Mouse (Mus musculus) hindbrain, postnatal 0 days (tissue): ENCODE results near the gene Rhbdl1. TPM values are rescaled to one million over a fixed set of nuclear protein-coding genes. Genes with fewer than 3 reads are reported as not detected.

Source experiments
- ATAC-seq: fragments of 200-750 bp; cut with Nextera tagmentation; 2 replicates; pipeline ENCODE4 v1.8.0; 2017; ENCODE audit warnings: mild to moderate bottlenecking, moderate TSS enrichment, moderate library complexity
- DNase-seq: peaks from one replicate; pipeline ENCODE4 v3.0.0-alpha.2; 2015; ENCODE audit warnings: low spot score
- H3K27ac ChIP-seq: fragments of 300-500 bp; sonication (generic); 2 replicates; pipeline ENCODE4 v1.5.1; 2014; ENCODE audit warnings: mild to moderate bottlenecking
- H3K27me3 ChIP-seq: fragments of 300-500 bp; sonication (generic); 2 replicates; pipeline ENCODE4 v1.6.1; 2014; ENCODE audit warnings: low read length, mixed read lengths; ENCODE audit not compliant: insufficient read depth
- H3K36me3 ChIP-seq: fragments of 300-500 bp; sonication (generic); 2 replicates; pipeline ENCODE4 v1.6.1; 2014; ENCODE audit warnings: low read length, mixed read lengths; ENCODE audit not compliant: insufficient read depth
- H3K4me1 ChIP-seq: fragments of 300-500 bp; sonication (generic); 2 replicates; pipeline ENCODE4 v1.6.1; 2014; ENCODE audit warnings: antibody characterized with exemption, low read length, mixed read lengths; ENCODE audit not compliant: insufficient read depth
- H3K4me2 ChIP-seq: fragments of 300-500 bp; sonication (generic); 2 replicates; pipeline ENCODE4 v1.6.1; 2014; ENCODE audit warnings: low read depth, mild to moderate bottlenecking, low read length, moderate library complexity, mixed read lengths
- H3K4me3 ChIP-seq: fragments of 300-500 bp; sonication (generic); 2 replicates; pipeline ENCODE4 v1.5.1; 2014; ENCODE audit warnings: low read length
- H3K9ac ChIP-seq: fragments of 300-500 bp; sonication (generic); replicated peaks from 2 replicates; pipeline ENCODE4 v1.6.1; 2014; ENCODE audit warnings: mild to moderate bottlenecking, low read length, moderate library complexity, mixed read lengths
- H3K9me3 ChIP-seq: fragments of 300-500 bp; sonication (generic); 2 replicates; pipeline ENCODE4 v1.6.1; 2016; ENCODE audit warnings: low read length, mixed read lengths
- CTCF ChIP-seq: IDR thresholded peaks from 2 replicates; pipeline ENCODE4 v1.5.1; 2016; ENCODE audit warnings: antibody characterized with exemption, control low read depth, low read depth
- WGBS: fragments of 180-500 bp; shearing (Covaris S2); extraction: QIAGEN DNeasy Blood & Tissue Kit; methylation state at CpG from one replicate; pipeline ENCODE4 v1.1.7; 2014; 5-methylcytosine and 5-hydroxymethylcytosine counted together
- polyA plus RNA-seq: library from polyadenylated mRNA; unstranded; fragments of >200 nt; fragmentation: Nextera tagmentation; extraction: Ambion mirVana; gene quantifications from 2 replicates; pipeline ENCODE4 v1.2.1, GENCODE M21; 2015
- total RNA-seq: library from RNA; depleted of rRNA; stranded (reverse); fragments of >200 nt; gene quantifications from 2 replicates; pipeline ENCODE4 v1.2.3, GENCODE M21; 2014

The Rhbdl1 gene
- total and polyA plus RNA-seq, 2 experiments from 2014 or later, result 78.6 to 135 TPM

DNA sequence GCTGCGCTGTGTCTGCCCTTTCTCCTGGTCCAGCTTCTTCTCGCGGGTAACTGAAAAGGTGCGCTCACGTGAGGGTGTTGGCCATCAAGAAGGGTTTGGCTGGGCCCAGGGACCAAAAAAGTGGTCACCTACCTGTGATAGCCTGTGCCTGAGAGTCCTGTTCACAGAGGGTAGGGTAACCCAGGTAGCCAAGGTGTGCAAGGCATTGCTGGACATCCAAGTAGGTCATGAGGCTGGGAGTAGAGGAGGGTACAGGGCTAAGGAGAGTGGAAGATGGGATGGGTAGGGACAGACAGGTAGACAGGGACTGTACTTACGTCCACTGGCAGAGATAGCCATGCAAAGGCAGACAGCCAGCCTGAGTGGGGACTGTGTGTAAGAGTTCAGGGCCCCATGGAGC lies 3.4 kb upstream of the Rhbdl1 start:
- 94% methylated on average over 6 of the region's 6 CpGs for WGBS
- no peaks in the 10 kb centered on the region for H3K9me3 ChIP-seq
- H3K4me1 ChIP-seq, result peaks cover 27% of the 10 kb centered on the region
- TF ChIP-seq CTCF, result no peak
- H3K4me3 ChIP-seq, result no peak overlapping the region
- H3K9ac ChIP-seq, result no peak overlapping the region
- H3K4me2 ChIP-seq, result no peak overlapping the region
- no peak overlapping the region for H3K27ac ChIP-seq
- no peaks in the 10 kb centered on the region for H3K27me3 ChIP-seq
- H3K36me3 ChIP-seq, result peaks cover 37% of the 10 kb centered on the region
- no peak for ATAC-seq
- DNase-seq, result no peak

DNA sequence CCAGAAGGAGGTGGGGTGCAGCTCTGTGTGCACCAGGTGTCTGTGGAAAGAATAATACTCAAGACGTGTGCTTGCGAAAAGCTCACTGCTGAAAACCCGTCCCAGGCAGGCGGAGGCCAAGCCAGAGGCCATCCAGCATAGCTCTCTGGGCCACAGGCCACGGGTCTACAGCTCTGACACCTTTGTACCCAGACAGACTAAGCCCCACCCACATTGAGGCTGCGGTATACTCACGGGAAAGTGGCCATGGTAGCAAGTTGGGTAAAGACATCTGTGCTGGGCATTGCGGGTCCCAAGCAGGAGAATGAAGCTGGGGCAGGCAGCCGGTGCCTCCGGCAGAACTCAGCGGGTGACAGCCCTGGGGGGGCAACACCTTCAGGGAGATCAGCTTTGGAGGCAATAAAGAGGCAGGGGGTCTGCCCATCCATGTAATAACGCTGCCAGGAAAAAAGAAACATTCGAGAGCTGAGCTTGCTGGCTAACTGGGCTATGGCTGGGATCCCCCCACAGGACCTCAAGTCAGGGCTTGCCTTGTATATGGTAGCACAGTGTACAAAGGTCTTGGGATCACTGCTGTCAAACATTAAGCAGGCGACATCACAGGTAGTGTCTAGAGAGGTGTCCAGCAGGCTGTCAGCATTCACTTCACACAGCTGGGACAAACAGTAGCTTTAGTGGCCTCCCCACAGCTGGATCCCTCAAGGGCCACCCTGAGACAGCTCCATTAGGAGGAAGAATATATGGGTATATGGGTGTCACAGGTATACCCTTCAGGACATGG lies 2.5 kb upstream of the Rhbdl1 start:
- DNase-seq, result no peak
- Histone ChIP-seq H3K9me3 (no peaks in the 10 kb centered on the region), H3K36me3 (peaks cover 37% of the 10 kb centered on the region), H3K4me2 (no peak overlapping the region), H3K9ac (no peak overlapping the region), H3K27ac (no peak overlapping the region), H3K4me3 (no peak overlapping the region), H3K27me3 (no peaks in the 10 kb centered on the region), H3K4me1 (peaks cover 36% of the 10 kb centered on the region)
- no peak for TF ChIP-seq CTCF
- WGBS, result 86% methylated on average over 14 of the region's 14 CpGs
- ATAC-seq, result no peak

DNA sequence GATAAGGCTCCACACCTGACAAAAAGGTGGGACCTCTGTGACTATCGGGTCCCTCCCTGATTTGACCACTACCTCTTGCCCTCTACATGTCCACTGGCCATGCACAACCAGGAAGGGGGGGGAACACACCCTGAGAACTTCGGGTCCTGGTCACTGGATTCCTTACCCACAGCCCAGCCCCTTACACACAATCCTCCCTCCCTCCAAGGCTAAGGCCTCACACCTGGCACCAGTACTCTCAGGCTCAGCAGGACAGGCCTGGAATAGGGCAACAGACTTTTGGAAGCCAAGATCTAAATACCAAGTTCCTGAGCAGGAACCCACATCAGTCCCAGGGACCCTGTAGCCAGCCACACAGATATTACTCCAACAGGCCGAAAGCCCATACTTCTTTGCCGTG lies 1.8 kb upstream of the Rhbdl1 start:
- H3K4me1 ChIP-seq, result peaks cover 43% of the 10 kb centered on the region
- TF ChIP-seq CTCF, result no peak
- H3K4me3 ChIP-seq, result no peak overlapping the region
- ATAC-seq (no peak), DNase-seq (no peak)
- H3K27me3 ChIP-seq, result no peaks in the 10 kb centered on the region
- no peak overlapping the region for H3K27ac ChIP-seq
- no peaks in the 10 kb centered on the region for H3K9me3 ChIP-seq
- no peak overlapping the region for H3K4me2 ChIP-seq
- 85% methylated on average over 4 of the region's 4 CpGs for WGBS
- no peak overlapping the region for H3K9ac ChIP-seq
- H3K36me3 ChIP-seq, result peaks cover 37% of the 10 kb centered on the region

DNA sequence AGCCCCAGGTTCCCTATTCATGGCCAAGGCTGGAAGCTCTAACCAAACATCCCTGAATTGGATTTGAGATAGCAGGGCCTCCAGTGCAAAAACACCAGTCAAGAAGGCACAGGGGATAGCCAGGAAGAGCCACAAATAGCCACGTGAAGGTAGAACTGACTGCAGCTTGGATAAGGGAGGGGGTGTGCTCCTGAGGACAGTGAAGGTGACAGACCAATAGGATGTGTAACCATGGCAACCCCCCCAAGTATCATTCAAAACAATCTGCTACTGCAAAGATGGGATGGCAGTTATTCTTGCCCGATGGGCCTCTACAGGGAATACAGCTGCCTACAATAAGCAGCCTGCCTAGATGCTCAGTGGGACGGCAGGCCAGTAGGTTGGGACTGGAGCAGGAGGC lies 438 bp upstream of the Rhbdl1 start:
- no peaks in the 10 kb centered on the region for H3K9me3 ChIP-seq
- WGBS, result 18% methylated on average over 3 of the region's 3 CpGs
- H3K27ac ChIP-seq, result peak overlapping the region; percentile 89
- peak overlapping the region; percentile 72; the same call in 1 of the 2 replicates for H3K9ac ChIP-seq
- peaks cover 38% of the 10 kb centered on the region for H3K4me1 ChIP-seq
- no peak for TF ChIP-seq CTCF
- H3K27me3 ChIP-seq, result no peaks in the 10 kb centered on the region
- H3K36me3 ChIP-seq, result peaks cover 37% of the 10 kb centered on the region
- peak overlapping the region; percentile 80 for H3K4me2 ChIP-seq
- H3K4me3 ChIP-seq, result no peak overlapping the region
- ATAC-seq (no peak), DNase-seq (peak; percentile 54)

DNA sequence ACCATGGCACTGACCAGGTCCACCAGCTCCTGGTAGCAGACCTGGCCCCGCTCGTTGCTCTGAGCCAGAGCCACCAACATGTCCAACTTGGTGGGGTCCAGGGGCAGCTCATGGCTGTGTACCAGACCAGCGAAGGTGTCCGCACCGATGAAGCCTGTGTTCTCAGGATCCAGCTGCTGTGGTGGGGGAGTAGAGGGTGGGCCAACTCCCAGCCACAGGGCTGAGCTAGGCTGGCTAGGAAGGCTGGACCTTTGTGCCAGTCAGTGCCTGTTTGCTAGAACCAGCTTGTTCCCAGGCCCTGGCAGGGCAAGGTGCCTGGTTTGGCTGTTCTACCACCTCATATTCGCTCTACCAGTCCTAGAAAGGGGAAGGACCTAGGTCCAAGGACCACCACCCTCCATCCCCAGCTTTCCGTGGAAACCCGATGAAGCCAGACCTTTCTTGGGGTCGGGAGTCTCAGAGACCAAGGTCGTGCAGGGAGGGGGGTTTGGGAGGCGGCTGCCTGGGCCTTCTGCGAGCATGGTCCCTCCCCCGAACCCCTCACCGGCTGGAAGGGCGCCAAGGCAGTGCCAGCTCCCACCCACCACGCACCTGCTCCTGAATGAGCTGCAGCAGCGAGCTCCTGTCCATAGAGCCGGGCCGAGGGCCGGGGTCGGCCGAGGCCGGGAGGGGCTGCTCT lies 559 bp downstream of the Rhbdl1 start:
- peaks cover 44% of the 10 kb centered on the region for H3K4me1 ChIP-seq
- H3K36me3 ChIP-seq, result peaks cover 28% of the 10 kb centered on the region
- no peaks in the 10 kb centered on the region for H3K27me3 ChIP-seq
- peak overlapping the region; percentile 89 for H3K27ac ChIP-seq
- ATAC-seq, result no peak
- H3K9me3 ChIP-seq, result no peaks in the 10 kb centered on the region
- DNase-seq, result peak; percentile 31
- H3K4me3 ChIP-seq, result peak overlapping the region; percentile 47
- peak overlapping the region; percentile 80 for H3K4me2 ChIP-seq
- WGBS, result 18% methylated on average over 23 of the region's 23 CpGs
- TF ChIP-seq CTCF, result no peak
- peak overlapping the region; percentile 72 for H3K9ac ChIP-seq

DNA sequence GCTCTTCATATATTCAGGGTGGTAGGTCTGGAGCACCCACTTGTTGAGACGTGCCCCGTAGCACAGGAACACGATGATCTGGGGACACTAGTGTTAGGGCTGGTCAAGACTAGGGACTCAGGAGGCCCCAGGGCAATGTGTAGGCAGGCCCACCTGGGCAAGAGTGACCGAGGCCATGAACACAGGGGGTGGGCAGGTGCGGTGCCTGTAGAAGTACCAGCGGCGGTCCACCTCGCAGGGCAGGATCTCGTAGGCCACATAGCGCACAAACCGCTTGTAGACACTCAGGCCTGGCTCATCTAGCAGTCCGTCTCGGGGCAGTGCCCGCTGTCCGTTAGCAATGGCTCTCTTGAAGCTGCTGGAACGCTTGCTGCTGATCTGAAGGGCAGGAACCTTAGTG lies 1.3 kb downstream of the Rhbdl1 start:
- Histone ChIP-seq H3K4me3 (no peak overlapping the region), H3K4me2 (peak overlapping the region; percentile 80), H3K9me3 (no peaks in the 10 kb centered on the region), H3K4me1 (peaks cover 44% of the 10 kb centered on the region), H3K27me3 (no peaks in the 10 kb centered on the region), H3K9ac (peak overlapping the region; percentile 72), H3K36me3 (peaks cover 26% of the 10 kb centered on the region), H3K27ac (peak overlapping the region; percentile 89)
- TF ChIP-seq CTCF, result no peak
- DNase-seq, result no peak
- WGBS, result 91% methylated on average over 16 of the region's 16 CpGs
- ATAC-seq, result no peak

DNA sequence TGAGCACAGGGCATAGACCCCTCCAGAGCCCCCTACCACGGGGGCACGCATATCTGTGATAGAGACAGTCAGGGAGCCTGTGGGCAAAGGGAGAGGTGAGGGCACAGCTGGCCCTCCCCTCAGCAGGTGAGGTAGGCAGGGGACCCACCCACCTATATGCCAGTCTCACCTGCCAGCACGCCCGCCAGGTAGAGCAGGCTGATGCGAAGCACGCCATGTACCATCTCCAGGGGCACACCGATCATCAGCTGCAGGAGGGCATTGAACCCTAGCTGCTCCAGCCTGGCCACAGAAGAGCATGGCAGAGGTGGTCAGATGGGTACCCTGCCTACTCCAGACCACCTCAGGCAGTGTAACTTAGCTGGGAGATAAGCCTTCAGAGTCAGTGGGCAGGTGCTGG lies 1.8 kb downstream of the Rhbdl1 start:
- H3K4me1 ChIP-seq, result peaks cover 44% of the 10 kb centered on the region
- H3K27me3 ChIP-seq, result no peaks in the 10 kb centered on the region
- peaks cover 26% of the 10 kb centered on the region for H3K36me3 ChIP-seq
- no peak for DNase-seq
- no peak for TF ChIP-seq CTCF
- no peaks in the 10 kb centered on the region for H3K9me3 ChIP-seq
- no peak overlapping the region; the same call in 1 of the 2 replicates for H3K9ac ChIP-seq
- peak overlapping the region; percentile 80 for H3K4me2 ChIP-seq
- 91% methylated on average over 7 of the region's 7 CpGs for WGBS
- H3K4me3 ChIP-seq, result no peak overlapping the region
- no peak for ATAC-seq
- no peak overlapping the region for H3K27ac ChIP-seq
